Mouse (Mus musculus) erythroblast, embryonic 14.5 days (primary cell): ENCODE results near the gene Col18a1. TPM values are rescaled to one million over a fixed set of nuclear protein-coding genes. Genes with fewer than 3 reads are reported as not detected.

Source experiments
- H3K27me3 ChIP-seq: 2 replicates; pipeline ENCODE4 v1.6.1; 2012; ENCODE audit warnings: inconsistent platforms; ENCODE audit not compliant: control insufficient read depth
- H3K36me3 ChIP-seq: 2 replicates; pipeline ENCODE4 v1.6.1; 2012; ENCODE audit warnings: mild to moderate bottlenecking, inconsistent platforms; ENCODE audit not compliant: control insufficient read depth
- H3K4me1 ChIP-seq: 2 replicates; pipeline ENCODE4 v1.6.1; 2012; ENCODE audit warnings: inconsistent platforms; ENCODE audit not compliant: control insufficient read depth
- H3K4me3 ChIP-seq: replicated peaks from 2 replicates; pipeline ENCODE3; 2012; ENCODE audit warnings: moderate library complexity, mild to moderate bottlenecking, inconsistent platforms
- H3K9me3 ChIP-seq: 2 replicates; pipeline ENCODE4 v1.6.1; 2012; ENCODE audit warnings: low read length, inconsistent platforms, mixed read lengths; ENCODE audit not compliant: control insufficient read depth
- GATA1 ChIP-seq: IDR thresholded peaks from 2 replicates; pipeline ENCODE4 v1.6.1; 2012; ENCODE audit warnings: low read length, inconsistent platforms, mixed read lengths
- TAL1 ChIP-seq: IDR thresholded peaks from 3 replicates; pipeline ENCODE4 v1.6.1; 2012; ENCODE audit warnings: low read length, inconsistent platforms, mixed read lengths
- polyA plus RNA-seq: library from polyadenylated mRNA; stranded (reverse); fragments of >175 nt; gene quantifications from 2 replicates; pipeline ENCODE4 v1.2.3, GENCODE M21; 2012

Gene Col18a1
- polyA plus RNA-seq, 1 experiment = 0.66 TPM

DNA sequence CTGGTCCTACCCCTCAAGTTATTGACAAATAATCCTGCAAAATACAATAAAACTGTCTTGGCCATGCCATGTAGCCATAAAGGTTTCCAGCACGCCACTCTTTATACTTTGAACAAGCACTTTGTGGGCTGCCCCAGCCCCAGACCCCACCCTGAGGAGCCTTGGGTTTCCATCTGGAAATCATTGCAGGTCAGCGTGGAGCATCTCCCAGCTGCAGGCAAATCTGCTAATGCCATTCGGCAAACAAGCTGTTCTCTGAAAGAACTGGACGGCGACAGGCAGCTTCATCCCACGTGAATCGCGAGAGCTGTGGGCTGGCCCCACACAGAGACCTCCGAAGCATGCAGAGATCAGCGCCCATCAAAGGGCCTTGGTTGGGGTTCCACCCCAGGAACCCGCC lies 34.2 kb downstream of the Col18a1 start:
- H3K9me3 ChIP-seq = peaks cover 4% of the 10 kb centered on the region
- H3K36me3 ChIP-seq = peaks cover 6% of the 10 kb centered on the region
- TF ChIP-seq TAL1 (no peak), GATA1 (no peak)
- no peaks in the 10 kb centered on the region; the same call in 1 of the 2 replicates for H3K27me3 ChIP-seq
- H3K4me3 ChIP-seq = no peak overlapping the region
- peaks cover 63% of the 10 kb centered on the region for H3K4me1 ChIP-seq

DNA sequence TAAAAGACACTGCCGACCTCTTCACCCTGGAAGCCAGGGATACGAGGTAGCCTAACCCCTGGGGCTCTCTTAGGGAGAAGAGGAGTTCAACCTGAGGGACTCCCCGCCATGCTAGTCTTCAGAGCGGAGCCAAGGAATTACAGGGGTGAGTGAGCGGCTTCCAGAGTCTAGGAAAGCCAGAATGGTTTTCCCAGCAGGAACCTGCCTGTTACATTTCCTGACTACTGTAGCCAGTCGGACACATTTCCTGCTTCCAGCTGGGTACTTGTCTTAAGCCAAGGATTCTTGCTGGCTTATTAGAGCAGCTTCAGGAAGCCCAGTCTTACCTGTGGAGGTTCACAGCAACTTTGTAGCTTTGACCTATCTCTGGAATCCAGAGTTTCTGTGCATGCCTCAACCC lies 34.8 kb downstream of the Col18a1 start:
- Histone ChIP-seq H3K4me1 (peaks cover 61% of the 10 kb centered on the region), H3K9me3 (peaks cover 4% of the 10 kb centered on the region), H3K36me3 (peaks cover 6% of the 10 kb centered on the region), H3K27me3 (no peaks in the 10 kb centered on the region; the same call in 1 of the 2 replicates), H3K4me3 (no peak overlapping the region)
- TF ChIP-seq GATA1 (no peak), TAL1 (no peak)

DNA sequence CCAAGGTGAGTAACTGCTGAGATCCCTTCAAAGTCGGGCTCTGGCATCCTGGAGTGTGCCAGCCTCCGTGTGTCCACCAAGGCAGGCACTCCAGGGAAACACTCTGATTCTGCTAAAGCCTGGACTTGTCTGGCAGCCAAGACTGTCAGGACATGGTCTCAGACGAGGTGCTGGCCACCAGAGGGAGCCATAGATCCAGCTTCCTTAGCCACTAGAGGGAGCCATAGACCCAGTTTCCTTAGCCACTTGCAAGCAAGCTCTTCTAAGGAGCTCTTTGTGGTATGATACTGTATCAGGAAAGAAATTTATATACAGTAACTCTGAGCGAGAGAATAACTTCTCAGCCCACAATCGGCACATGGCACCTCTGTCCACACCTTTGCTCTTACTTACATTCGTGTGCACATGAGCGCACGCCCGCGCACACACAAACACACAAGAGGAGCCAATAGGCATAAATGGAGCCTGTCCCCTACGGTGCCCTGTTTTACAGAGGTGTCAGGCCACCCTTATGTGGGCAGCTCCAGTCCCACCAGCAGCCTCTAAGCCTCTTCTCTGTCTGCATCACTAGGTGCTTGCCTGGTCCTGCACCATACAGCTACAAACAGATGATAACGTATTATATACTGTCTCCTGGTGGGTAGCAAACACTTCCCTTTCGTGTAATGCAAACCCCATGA lies 35.6 kb downstream of the Col18a1 start:
- H3K4me3 ChIP-seq = no peak overlapping the region
- H3K9me3 ChIP-seq = peaks cover 4% of the 10 kb centered on the region
- TF ChIP-seq GATA1 (no peak), TAL1 (no peak)
- H3K27me3 ChIP-seq = no peaks in the 10 kb centered on the region; the same call in 1 of the 2 replicates
- H3K36me3 ChIP-seq = peaks cover 6% of the 10 kb centered on the region
- peaks cover 61% of the 10 kb centered on the region for H3K4me1 ChIP-seq

DNA sequence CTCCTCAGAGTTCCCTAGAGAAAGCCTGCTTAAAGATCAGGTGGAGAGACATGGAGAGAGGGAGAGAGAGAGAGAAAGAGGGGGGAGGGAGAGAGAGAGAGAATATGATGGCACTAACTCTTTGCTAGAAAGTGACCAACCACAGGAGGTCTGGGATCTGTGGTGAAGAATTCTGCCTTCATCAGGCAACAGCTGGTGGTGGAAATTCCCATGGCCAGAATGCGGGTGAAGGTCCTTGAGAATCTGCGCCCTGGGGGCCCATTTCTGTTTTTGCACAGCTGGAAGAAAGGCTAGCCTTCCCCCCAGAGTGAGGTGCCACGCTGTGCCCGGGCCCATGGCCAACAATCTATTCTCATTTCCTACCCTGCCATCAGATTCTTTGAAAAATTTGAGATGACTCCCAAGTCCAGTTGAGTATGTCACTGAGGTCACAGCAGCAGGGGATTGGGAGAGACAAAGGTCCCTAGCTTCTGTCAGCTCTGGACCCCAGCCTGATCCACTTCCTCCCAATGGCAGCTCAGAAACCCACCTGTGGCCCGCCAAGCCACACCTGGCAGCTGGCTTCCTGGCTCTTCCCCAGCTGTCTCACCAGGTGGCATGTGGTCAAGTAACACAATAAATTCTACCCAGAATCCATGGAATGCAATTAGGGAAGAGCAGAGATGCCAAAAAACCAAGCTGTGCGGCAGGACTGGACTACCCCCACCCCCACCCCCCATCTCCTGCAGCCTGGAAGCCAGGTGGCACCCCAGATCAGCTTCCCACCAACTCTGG lies 36.5 kb downstream of the Col18a1 start:
- peaks cover 54% of the 10 kb centered on the region for H3K4me1 ChIP-seq
- H3K4me3 ChIP-seq = no peak overlapping the region
- no peaks in the 10 kb centered on the region; the same call in 1 of the 2 replicates for H3K27me3 ChIP-seq
- no peaks in the 10 kb centered on the region for H3K9me3 ChIP-seq
- 0 out of 2 replicates have a peak, but pooled peaks cover 2% of the 10 kb centered on the region for H3K36me3 ChIP-seq
- no peak for TF ChIP-seq TAL1
- no peak for TF ChIP-seq GATA1

DNA sequence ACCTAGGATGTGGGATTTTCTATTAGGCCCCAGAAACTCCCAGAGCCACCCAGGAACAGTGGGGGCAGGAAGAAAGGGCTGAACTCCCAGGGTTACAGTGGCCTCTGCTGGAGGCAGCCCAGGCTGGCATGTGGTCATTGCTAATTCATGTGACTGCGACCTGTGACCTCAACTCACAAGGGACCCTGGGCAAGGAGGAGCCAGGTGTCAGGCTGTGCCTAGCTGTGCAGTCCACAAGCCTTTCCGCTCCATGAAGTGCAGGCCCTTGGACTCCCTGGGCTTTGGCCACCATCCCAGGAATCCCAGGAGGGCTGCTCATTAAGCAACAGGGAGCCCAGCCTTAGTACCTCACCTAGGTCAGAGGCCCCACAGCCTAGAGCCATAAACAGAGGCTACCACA lies 38.4 kb downstream of the Col18a1 start:
- no peaks in the 10 kb centered on the region for H3K9me3 ChIP-seq

DNA sequence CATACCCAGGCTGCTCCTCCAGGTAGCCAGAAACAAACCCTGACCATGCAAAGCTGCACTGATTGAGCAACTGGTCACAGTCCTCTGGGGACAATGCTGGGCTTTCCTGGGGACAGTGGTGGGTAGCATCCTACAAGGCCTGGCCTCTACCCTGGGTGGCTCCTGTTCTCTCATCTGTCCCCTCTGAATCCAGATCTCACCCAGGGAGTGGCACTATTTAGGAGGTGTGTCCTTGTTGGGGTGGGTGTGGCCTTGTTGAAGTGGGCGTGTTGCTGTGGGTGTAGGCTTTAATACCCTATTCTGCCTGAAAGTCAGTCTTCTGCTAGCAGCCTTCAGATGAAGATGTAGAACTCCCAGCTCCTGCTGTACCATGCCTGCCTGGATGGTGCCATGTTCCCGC lies 39.8 kb downstream of the Col18a1 start:
- Histone ChIP-seq H3K36me3 (no peaks in the 10 kb centered on the region), H3K27me3 (no peaks in the 10 kb centered on the region; the same call in 1 of the 2 replicates), H3K4me3 (no peak overlapping the region), H3K4me1 (peaks cover 22% of the 10 kb centered on the region), H3K9me3 (no peaks in the 10 kb centered on the region)
- TF ChIP-seq TAL1 = no peak
- TF ChIP-seq GATA1 = no peak

More for the DNA sequence above, 38.4 kb downstream of the Col18a1 start:
- peaks cover 36% of the 10 kb centered on the region for H3K4me1 ChIP-seq
- TF ChIP-seq GATA1 = no peak
- 0 out of 2 replicates have a peak, but pooled peaks cover 2% of the 10 kb centered on the region for H3K36me3 ChIP-seq
- H3K4me3 ChIP-seq = no peak overlapping the region
- H3K27me3 ChIP-seq = no peaks in the 10 kb centered on the region; the same call in 1 of the 2 replicates

DNA sequence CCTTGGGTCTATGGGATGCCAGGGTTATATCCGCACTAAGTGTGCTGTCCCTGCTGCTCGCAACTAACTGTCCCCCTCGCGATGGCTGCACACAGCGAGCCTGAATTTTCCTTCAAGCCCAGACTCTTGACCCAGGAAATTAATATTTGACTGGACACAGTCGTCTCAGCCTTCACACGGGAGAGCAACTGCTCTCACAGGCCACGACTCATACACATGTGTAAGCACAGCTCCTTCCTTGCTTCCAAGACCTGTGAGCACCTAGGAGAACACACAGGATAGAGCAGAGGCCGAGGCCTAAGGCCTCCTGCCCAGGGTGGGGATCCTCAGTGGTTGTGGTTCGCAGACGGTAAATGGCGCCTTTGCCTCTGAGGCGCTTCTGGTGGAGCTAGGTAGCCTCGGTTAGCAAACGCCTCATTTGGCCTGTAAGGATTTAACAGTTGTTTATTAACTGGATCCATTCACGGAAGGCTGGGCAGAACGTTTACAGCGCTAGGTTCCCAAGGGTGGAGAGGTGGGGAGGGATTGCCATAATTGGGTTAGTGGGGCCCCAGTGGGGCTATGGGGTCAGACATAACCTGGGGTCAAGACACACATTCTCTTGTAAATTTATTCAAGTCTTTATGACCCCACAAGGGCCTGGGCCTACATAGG lies 41.1 kb downstream of the Col18a1 start:
- Histone ChIP-seq H3K36me3 (no peaks in the 10 kb centered on the region), H3K4me1 (peaks cover 13% of the 10 kb centered on the region)

DNA sequence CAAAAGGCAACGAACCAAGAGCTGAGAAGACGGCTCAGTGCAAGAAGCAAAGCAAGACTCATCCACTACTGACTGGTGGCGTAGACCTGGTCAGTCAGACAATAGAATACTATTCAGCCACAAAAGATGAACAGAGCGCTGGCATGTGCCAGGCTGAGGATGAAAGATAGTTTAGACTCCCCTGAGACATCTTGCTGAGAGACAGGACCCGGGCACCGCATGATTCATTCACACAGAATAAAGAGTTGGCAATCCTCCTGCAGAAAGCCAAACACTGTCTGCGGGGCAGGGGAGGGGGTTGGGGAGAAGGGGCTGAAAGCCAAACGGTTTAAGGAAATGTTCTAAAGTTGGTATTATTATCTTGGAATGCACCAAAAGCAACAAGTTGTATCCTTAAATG lies 42.4 kb downstream of the Col18a1 start:
- no peaks in the 10 kb centered on the region; the same call in 1 of the 2 replicates for H3K27me3 ChIP-seq
- H3K4me3 ChIP-seq = no peak overlapping the region
- TF ChIP-seq TAL1 (no peak), GATA1 (no peak)
- no peaks in the 10 kb centered on the region for H3K36me3 ChIP-seq
- no peaks in the 10 kb centered on the region; the same call in 1 of the 2 replicates for H3K9me3 ChIP-seq
- H3K4me1 ChIP-seq = peaks cover 13% of the 10 kb centered on the region

More for the DNA sequence above, 41.1 kb downstream of the Col18a1 start:
- Histone ChIP-seq H3K9me3 (no peaks in the 10 kb centered on the region; the same call in 1 of the 2 replicates), H3K27me3 (no peaks in the 10 kb centered on the region; the same call in 1 of the 2 replicates), H3K4me3 (no peak overlapping the region)
- TF ChIP-seq GATA1 (no peak), TAL1 (no peak)
